Mouse (Mus musculus) layer of hippocampus, adult 9-11 months (tissue): ENCODE measurements around the gene Tcf25.
"Not testable (repeated sequence)": the region's sequence is repeated elsewhere in the genome, so short reads cannot be mapped to it uniquely, and the experiment has no call there.

Source experiments
- DNase-seq: peaks from one replicate; pipeline ENCODE4 v3.0.0; 2022

Tcf25 gene

GRCm38 (mm10) chr8:123411781-123412327 lies 38.3 kb downstream of the Tcf25 start:
- DNase-seq: no peak

- peak; percentile 91 for DNase-seq
Measured at GRCm38 (mm10) chr8:123412560-123413170, 39.1 kb downstream of the Tcf25 start.

GRCm38 (mm10) chr8:123414255-123414654 lies 40.7 kb downstream of the Tcf25 start:
- DNase-seq: no peak

DNA sequence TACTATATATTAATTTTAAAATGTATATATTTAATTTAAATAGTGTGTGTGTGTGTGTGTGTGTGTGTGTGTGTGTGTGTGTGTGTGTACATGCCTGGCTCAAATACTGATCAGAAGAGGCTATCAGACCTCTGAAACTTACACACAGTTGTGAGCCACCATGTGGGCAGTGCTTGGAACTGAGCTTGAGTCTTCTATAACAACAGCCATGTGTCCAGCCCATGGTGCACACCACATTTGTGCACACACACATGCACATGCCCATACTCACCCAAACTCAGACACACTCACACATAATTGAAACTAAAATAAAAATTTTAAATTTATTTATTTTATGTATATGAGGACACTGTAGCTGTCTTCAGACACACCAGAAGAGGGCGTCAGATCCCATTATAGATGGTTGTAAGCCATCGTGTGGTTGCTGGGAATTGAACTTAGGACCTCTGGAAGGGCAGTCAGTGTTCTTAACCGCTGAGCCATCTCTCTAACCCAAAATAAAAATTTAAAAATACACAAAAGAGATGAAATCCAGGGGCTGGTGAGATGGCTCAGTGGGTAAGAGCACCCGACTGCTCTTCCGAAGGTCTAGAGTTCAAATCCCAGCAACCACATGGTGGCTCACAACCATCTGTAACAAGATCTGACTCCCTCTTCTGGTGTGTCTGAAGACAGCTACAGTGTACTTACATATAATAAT lies 41.6 kb downstream of the Tcf25 start:
- not testable (repeated sequence) for DNase-seq

DNA sequence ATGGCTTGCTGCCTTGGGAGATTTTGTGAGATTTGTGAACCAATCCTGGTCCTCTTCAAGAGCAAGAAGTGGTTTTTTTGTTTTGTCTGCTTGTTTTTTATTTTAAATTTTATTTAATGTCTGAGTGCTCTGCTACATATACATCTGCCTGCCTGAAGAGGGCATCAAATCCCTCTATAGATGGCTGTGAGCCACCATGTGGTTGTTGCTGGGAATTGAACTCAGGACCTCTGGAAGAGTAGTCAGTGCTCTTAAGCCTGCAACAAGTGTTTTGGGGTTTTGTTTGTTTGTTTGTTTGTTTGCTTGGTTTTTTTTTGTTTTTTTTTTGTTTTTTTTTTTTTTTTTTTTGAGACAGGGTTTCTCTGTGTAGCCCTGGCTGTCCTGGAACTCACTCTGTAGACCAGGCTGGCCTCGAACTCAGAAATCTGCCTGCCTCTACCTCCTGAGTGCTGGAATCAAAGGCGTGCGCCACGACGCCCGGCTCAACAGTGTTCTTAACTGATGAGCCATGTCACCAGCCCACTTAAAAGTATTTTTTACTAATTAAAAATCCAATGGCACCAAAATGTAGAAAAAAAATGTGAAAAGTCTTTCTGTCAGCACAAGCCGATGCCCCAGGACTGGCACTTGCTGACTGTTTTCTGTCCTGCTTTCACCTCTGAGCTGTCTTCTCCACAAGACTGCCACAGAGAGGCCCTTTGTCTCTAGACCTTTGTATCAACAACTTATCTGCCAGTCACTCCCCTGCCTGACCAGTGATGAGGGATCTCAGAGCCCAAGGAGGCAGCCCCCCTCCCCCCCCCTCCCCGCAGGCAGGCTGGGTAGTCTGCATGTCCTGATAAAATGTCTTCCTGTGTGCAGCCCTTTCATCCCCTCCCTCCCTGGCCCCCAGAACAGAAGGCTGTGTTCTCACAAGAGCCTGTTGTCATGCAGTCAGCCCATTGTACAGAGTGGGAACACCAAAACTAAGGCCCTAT lies 42.7 kb downstream of the Tcf25 start:
- DNase-seq: no peak

GRCm38 (mm10) chr8:123416944-123417555 lies 43.5 kb downstream of the Tcf25 start:
- no peak for DNase-seq

- DNase-seq: no peak
Measured at GRCm38 (mm10) chr8:123419711-123420110, 46.2 kb downstream of the Tcf25 start.

- no peak for DNase-seq
Measured at GRCm38 (mm10) chr8:123420525-123421281, 47.1 kb downstream of the Tcf25 start.

GRCm38 (mm10) chr8:123421325-123421724 lies 47.8 kb downstream of the Tcf25 start:
- DNase-seq: no peak

GRCm38 (mm10) chr8:123422056-123422780 lies 48.7 kb downstream of the Tcf25 start:
- peak; percentile 66 for DNase-seq

GRCm38 (mm10) chr8:123422781-123423159 lies 49.2 kb downstream of the Tcf25 start:
- no peak for DNase-seq

DNA sequence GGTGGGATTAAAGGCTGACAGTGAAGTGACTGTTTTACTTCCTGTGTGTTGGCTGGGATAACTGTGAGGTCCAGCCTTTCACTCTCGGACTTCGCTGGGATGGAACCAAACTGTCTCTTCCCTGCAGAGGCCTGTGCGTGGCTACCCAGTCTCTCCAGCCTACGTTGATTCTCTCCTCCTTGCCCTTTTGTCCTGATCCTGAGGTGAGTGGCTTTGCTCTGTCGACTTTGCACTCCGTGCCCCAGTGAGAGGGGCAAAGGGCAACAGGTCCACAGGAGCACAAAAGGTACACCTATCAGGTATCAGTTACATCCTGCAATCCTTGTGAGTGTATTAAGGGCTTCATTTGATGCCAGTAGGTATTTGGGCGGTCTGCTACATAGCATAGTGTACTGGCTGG lies 49.9 kb downstream of the Tcf25 start, which contains the start of gene Def8:
Gene Def8, plus strand, starts transcription at position 87 of the 400 bp plus-strand sequence.
- DNase-seq: no peak

- no peak for DNase-seq
Measured at GRCm38 (mm10) chr8:123426511-123427509, 53.3 kb downstream of the Tcf25 start.

GRCm38 (mm10) chr8:123427639-123428275 lies 54.2 kb downstream of the Tcf25 start:
- no peak for DNase-seq

DNA sequence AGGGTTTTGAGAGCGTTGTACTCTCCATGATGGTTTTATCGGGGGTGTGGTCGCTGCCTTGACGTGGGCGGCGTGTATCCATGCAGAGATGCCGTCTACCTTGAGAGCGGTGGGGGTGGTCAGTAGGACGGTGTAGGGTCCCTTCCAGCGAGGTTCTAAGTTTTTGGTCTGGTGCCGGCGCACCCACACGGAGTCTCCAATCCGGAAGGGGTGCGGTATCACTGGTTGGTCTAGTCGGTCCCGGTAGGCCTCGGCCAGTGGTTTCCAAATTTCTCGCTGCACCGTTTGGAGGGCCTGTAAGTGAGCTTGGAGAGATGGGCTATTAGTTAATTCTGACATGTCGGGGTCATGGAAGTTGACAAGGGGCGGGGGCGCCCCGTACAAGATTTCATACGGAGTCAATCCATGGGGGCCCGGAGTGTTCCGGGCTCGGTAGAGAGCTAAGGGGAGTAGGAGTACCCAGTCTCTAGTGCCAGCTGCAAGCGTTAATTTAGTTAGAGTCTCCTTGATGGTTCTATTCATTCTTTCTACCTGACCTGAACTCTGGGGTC lies 54.9 kb downstream of the Tcf25 start:
- no peak for DNase-seq

GRCm38 (mm10) chr8:123428939-123429721 lies 55.6 kb downstream of the Tcf25 start:
- DNase-seq: no peak

DNA sequence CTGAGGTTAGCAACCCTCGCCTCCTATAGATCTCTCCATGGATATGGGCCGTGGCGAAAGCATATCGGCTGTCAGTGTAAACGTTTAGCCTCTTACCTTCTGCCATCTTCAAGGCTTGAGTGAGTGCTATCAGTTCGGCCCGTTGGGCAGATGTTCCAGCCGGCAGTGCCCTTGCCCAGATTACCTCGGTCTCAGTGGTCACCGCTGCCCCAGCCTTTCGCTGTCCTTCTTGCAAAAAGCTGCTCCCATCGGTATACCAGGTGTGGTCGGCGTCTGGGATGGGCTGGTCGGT lies 56.1 kb downstream of the Tcf25 start:
- DNase-seq: not testable (repeated sequence)

GRCm38 (mm10) chr8:123430936-123431335 lies 57.4 kb downstream of the Tcf25 start:
- not testable (repeated sequence) for DNase-seq
